Mouse (Mus musculus) ES-CJ7 (cell line): ENCODE results near the gene Ugt1a1.

ENCODE experiments used
- DNase-seq: peaks from one replicate; pipeline ENCODE4 v3.0.0; 2011; ENCODE audit warnings: low read depth, low spot score

Gene Ugt1a1

DNA sequence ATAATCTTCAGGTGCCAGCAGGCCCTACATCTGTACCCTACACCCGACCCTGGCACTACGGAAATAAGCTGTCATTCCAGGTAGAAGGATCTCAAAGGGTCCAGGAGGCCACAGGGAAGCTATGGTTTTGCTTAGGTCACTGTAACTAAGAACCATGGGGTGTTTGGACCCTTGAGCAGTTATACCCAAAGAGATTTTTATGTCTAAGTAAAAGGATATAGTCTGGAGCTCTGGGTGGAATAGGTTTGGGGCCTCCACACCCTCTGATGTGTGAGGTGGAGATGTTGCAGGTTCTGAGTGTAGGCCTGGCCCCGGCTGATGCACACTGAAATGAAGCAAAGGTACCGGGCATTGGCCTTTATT is 22.5 kb downstream of the Ugt1a1 start:
- no peak for DNase-seq

DNA sequence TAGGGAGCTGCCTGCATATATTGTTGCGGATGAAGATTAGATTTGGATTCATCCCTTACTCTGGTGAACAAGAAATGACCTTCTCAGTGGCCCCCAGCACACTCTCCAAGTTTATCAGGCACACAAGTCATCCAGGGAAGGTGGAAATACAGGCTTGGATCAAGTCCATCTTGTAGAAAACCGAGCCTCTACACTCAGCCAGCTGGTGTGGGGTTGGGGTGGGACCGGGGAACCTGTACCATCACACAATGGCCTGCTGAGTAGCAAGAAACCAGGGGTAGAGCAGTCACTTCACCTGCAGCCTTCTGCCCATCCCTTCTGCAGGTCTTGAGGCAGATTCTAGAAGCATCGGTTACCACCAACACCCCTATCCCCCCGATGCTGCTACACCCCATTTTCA is 22.9 kb downstream of the Ugt1a1 start:
- no peak for DNase-seq

DNA sequence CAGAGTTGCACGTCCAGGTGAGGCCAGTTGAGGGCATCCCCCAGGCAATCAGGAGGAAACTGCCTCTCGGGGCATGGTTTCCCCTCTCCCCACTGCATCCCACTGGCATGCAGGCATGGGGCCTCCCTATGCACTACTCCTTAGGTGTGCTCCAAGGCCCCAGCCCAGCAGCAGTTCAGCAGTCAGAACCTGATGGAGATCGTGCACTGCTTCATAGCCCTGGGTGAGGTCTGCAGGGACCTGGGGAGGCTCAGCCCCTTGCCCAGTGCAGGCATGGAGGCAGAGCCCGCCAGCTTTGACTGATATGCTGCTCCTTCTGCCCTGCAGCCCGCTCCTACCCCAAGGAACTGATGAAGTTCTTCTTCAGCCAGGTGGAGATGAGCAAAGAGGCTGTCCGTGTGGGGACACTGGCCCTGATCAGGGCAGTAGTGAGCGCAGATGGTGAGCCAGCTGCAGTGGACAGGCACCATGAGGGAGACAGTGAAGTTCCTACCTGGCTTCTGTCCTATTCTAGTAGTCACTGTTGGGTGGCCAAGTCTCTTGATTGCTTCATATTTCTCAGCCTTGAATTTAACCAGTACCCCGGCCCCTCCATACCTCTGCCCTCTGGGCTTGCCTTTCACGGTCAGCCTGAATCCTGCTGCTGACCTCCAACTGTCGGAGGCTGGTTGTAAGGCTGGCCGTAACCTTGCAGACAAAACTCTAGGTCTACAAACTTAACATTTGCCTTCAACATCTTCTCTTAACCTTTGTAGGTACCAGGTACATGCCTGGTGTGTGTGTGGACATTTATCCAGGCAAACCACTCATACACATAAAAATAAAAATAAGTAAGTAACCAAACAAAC is 23.5 kb downstream of the Ugt1a1 start:
- DNase-seq, result no peak

DNA sequence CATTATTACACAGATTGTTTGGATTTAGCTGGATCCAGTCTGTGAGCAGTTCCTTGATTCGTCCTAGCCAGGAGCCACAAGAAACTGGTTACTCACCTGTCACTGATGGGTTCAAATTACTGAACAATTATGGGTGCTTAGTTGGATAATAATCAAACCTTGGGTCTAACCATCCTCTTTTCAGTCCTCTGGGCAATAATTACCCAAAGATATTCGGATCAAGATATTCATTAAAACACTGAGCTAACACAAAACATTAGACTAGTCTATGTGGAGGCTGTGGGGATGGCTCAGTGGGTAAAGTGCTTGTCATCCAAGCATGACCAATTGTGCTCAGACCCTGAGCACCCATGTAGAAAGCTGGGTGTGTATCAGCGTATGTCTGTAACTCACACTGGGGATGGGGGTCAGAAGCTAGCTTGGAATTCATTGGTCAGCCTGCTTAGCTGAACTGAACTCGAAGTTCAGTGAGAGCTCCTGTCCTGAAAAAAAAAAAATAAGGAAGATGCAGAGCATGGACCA is 24.2 kb downstream of the Ugt1a1 start:
- DNase-seq, result no peak

DNA sequence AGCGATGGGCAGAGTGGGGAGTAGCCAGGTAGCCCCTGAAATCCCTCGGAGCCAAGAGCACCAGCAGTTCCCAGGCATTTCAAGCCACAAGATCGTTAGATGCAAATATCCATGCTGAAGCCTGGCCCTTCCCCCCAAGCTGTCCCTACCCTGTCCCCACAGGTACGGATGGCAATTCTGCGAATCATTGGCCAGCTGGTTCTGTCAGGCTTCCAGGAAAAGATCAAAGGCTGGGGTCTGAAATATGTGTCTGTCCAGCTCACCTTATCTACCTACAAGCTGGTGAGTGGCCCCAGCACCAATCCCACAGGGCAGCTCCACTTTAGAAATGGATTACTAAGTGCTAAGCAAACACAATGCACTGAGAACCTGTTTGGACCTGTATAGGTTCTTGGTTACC is 25.6 kb downstream of the Ugt1a1 start:
- no peak for DNase-seq

DNA sequence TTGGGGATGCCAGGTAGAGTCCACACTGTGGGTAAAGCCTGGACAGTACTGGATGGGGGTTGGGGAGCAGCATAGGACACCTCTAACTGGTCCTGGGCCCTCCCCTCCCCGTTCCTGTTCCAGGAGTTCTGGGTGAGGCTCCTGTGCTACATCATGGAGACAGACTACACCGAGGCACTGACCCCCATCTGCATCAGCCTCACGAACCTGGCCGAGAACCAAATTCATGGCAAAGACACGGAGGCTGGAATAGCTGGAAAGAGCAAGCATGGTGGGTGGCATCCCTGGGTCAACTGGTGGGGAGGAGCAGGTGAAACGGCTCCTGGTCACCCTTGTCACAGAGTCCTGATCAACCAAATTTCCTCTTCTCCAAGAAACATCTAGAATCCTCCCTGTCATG is 27.0 kb downstream of the Ugt1a1 start:
- DNase-seq, result no peak

DNA sequence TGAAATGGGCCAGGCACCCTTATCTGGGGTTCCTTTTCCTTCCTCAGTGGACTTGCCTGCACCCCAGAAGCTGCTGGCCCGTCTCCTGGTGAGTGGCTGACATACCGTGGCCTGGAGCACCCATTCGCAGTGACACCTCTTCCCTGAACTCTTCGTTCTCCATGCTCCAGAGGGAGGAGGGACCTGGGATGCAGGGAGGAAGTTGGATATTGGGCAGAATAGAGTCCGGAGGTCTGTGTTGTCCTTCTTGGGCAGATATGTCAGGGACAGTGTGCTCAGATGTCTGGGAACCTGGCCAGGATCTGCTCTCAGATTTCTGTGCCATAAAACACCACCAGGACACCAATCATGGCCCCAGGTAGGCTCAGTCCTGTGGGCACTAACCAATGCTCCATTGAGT is 28.3 kb downstream of the Ugt1a1 start:
- no peak for DNase-seq

DNA sequence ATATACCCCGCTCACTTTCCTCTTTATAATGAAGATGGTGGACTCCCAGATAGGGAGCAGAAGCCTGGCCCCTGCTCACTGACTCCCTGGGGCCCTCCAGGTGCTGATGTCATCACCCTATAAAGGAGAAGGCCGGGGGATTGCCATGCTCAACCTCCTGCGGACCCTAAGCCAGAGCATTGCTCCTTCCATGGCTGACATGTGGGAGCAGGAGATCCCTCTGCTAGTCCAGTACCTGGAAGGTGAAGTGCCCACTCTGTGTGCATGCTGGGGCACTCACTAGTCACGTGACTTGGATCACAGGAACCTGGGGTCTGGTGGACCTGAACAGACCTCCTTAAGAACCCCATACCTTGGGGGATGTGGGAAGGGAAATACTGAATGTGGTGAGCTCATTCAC is 28.8 kb downstream of the Ugt1a1 start:
- DNase-seq, result no peak

DNA sequence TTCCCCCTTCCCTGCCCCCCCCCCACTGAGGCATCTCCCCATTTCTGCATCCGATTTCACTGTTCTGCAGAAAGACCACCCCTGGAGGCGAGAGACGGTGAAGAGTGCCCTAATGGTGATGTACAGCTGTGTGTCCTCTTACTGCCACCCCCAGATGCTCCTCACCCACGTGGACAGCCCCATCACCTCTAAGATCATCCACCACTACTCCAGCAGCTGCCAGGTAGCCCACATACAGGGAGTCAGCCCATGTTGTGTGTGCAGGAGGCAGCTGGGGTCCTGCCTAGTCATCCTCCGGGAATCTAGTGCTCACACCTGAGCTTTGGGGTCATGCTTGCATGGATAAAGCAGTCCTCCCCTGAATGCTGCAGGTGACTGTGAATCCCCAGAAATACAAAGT is 32.1 kb downstream of the Ugt1a1 start:
- DNase-seq, result no peak

DNA sequence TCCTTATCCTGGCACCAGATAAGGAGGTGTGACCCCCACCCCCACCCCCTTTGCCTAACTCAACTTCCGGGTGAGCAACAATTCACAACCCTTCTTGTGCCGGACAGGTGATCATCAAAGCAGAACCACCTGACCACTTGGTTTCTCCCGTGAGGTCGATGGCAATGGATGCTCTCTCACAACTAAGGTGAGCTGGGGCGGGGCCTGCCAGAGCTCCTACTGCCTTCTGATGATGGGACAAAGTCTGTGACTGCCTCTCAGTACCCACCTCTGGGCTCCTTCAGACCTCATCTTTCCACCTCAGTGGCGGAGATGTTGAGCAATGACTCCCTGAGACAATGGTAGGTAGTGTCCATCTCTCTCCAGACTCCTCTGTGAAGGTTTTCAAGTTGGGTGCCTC is 34.1 kb downstream of the Ugt1a1 start:
- DNase-seq, result no peak

DNA sequence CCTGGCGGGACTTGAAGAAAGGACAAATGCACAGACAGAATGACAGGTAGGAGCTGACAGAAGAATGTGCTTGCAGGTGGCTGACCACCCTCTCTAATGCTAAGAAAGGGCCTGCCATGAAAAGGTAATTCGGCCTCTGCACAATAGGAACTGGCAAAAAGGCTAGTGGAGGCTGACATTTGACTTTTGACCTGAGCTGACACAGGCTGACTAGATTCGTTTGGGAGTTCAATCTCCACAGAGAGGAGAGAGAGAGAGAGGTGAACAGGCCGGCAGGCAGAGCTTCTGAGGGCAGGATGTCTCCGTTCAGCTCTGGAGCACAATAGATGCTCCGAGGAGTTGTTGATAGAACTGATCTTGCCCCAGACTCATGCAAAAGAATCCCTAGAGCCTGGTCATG is 34.6 kb downstream of the Ugt1a1 start:
- no peak for DNase-seq

DNA sequence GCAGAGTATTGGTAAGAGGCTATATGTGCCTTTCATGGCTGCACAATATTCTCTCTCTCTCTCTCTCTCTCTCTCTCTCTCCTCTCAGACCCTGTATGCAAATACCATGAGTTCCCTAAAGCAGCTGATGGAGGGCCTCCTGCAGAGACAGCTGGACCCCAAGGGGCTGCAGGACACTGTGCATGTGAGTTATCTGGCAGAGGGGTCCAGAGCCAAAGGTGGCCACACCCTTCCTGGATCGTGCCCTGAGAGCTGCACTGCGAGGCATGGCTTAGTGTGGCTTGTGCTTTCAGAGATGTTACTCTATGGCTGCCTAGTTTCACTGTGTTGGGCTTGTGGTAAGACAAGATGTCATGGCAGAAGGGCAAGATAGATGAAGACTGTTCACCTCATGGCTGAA is 35.9 kb downstream of the Ugt1a1 start:
- no peak for DNase-seq

DNA sequence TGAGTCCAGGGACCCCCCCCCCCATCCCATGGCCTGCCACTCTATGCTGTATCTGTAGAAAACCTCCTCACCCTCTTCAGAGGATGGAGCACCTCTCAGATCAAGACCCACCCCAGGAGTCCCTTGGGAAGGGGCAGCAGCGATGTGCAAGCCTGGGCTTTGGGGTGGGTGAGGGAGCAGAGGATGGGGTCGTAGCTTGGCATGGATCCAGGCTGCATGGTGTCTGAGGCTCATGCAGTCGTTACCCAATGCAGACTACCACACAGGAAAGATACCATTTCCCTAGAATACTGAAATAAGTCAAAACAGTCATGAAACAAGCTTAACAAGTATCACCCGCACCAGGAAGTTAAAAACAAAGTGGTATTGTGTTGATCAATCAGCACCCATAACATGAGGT is 36.9 kb downstream of the Ugt1a1 start:
- DNase-seq, result no peak

DNA sequence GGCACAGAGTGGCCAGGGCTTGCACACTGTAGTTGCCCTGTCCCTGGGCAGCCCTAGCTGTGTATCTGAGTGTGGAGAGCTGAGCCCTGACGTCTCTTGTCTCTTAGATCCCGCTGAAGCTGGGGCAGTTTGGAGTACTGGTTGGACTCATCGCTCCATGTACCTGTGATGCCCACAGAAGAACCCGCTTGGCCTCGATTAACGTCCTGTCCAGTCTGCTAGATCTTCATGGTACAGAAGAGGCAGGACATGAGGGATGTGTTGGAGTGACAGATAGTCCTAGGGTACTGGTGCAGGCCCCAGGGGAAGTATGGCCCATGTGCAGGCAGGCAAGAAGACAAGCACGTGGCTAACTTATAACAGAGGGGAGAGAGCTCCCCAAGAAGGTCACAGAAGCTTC is 37.8 kb downstream of the Ugt1a1 start:
- DNase-seq, result no peak

DNA sequence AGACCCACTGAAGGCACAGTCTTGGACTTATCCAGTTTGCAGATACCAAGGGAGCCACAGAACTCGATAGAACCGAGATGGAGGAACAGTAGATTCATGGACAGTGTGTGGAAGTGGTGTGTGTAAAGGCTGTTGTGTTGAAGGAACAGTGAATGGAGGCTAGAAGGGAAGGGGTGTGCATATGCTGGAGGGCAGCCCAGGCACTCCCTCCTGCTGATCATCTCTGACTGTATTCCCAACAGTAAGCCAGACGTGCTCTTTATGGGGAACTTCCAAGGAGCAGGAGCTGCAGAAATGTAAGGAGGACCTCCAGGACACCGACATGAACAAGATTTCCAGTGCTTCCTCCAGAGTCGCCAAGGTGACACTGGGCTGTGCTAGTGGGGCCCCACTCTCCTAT is 38.3 kb downstream of the Ugt1a1 start:
- no peak for DNase-seq

DNA sequence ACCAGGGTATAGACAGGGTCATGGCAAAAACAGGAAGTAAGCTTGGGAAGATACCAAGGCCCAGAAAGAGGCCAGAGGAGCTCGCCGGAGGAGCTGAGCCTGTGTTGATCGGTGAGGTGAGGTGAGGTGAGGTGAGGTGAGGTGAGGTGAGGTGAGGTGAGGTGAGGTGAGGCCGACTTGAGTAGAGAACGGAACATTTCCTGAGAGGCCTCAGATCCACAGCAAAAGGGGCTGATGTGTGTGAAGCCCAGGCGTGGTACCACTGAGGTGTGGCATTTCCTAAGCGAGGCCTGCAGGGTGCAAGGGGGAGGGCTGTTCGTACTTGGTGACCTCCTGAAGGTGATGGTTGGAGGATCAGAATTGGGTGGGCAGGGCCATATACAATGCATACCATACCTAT is 41.3 kb downstream of the Ugt1a1 start:
- DNase-seq, result no peak

DNA sequence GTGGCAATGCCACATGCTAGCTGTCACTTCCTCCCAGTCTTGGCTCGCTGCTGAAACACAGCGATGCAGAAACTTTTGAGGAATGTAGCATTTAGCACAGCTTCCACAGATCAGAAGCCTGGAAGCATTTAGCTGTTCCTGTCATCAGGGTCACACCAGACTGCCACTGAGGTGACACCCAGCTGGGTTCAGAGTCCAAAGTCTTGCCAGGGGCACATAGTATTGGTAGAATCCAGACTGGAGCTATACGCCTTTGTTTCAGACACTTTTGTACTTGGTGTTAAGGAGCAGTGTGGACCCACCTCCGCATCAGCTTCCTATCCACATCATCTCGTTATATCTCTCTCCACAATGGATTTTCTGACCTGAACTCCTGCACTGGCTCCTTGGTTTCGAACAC is 41.8 kb downstream of the Ugt1a1 start:
- DNase-seq, result no peak

DNA sequence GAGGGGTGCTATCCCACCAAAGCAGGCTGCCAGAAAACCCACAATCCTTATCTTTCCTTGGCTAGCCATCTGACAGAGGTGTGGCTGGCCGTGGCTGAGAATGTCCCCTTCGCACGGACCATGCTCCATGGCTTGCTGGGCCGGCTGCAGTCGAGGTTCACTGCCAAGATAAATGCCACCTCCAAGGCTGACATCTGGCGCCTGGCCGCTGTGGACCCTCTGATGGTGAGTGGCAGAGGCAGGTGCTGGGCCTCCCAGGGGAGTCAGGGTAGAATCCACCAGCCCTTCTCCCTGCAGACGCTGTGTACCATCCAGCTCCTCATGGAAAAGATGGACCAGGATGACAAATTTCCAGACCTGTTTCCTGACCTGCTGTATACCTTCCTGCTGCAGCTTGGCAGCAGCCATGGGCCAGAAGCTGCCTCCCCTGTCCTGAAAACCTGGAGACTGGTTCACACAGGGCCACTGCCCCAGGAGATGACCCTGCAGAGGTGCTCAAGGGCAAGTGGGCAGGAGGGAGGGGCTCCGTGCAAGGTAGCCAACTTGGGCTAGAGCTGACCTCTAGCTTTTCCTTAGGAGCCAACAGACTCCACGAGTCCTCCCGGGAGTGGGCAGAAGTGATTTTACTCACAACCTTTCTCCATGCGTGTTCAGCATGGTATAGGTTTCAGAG is 43.2 kb downstream of the Ugt1a1 start:
- DNase-seq, result no peak

DNA sequence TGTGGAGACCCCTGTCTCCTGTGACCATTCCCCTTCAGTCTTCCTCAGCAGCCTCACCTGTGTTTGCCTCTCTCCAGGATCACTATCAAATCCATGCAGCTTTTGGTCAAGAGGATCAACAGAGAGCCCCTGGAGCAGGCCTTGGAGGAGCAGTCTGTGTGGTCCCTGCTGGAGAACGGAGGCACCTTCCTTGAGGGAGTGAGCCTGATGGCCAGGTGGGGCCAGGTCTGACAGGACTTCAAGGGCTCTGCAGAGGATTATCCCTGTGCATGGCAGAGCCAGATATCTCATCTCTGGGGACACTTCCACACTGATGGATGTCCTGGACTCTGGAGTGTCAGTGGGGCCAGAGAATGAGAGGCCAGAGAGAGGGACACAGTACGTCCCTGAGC is 43.7 kb downstream of the Ugt1a1 start:
- DNase-seq, result no peak

DNA sequence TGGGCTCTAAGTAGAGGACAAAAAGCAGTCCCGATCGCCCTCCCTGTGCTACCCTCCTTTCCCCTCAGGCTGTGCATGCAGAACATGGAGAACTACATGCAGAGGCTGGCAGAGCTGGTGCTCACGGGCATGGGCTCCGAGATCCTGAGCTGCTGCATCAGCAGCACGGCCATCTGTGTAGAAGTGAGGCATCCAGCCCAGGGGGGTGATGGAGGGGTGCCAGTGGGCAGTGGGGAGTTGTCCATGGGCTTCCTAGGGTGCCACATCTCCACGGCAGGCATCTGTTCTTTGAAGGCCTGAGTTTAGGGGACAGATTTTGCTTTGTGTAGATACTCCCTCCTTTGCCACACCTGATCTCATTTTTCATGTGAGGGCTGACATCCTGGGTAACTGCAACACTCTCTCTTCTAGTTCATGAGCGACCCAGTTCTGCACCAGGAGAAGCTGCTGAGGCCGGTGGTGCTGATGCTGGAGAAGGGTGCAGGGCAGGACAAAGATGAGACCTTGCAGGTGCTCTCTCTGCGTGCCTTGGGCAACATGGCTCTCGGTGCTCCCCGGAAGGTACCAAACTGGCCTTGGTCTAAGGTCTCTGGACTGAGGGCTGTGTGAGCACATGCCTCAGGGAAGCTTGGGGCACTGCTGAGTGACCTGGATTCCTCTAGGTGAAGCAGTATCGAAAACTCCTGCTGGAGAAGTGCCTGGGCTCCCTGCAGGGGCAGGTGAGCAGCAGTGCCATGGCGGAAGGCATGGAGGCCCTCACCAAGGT is 44.4 kb downstream of the Ugt1a1 start:
- no peak for DNase-seq

DNA sequence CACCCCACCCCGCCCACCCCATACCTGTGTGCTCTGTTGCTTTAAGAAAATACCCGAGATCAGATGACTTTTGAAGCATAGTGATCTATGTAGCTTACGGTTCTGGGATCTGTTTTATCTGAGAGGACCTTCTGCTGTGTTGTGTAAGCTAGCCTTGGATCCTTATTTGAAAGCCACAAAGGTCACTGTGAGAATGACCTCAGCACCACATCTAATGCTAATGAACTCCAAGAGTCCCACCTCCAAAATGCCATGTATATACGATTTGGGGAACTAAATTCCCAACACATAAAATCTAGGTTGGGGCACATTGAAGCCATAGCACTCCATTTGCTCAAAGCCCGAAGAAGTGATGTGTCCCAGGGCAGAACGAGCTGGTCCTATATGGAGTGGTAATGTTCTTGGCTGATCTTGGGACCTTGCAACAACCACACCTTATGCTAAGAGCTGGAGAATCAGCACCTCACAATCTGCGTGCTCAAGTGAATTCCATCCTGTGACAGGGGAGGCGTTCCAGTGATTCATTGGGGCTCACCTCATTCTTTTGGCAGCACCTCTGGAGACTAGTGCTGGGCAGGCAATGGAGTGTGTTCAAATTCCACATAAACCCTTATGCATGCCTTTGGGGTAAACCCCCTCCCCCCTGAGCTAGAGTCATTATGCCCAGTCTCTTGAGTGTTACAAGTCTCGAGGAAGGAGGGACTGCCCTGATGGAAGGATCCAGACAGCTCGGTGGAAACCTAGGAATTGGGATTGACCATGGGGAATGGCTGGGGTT is 45.3 kb downstream of the Ugt1a1 start:
- no peak for DNase-seq

DNA sequence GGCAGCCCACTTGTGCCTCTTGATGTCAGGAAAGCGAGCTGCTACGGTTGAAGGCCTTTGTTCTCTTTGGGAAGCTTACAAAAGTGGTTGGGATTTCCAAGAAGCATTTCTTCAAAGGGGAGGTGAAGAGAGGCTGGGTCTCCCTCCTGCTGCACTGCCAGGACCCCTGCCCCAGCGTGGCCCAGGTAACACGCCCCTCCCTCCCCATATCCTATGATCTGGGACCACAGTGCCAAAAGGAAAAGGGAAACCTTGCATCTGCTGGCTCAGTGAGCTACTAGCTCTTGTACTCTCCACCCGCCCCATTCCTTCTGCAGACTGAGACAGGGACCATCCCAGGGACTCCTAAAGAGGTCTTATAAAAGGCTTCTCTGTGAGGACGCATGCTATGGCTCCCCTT is 45.9 kb downstream of the Ugt1a1 start:
- DNase-seq, result no peak
